Mouse (Mus musculus) 3134 (cell line): ENCODE measurements around the gene Msantd3.
A peak's percentile ranks its signal among the peaks of the same experiment; 100 is the strongest.

Experiments
- DNase-seq: peaks from one replicate; pipeline ENCODE4 v3.0.0-alpha.2; 2011; ENCODE audit warnings: low spot score; ENCODE audit not compliant: insufficient read length; ENCODE audit errors: extremely low read depth

Msantd3 gene

GRCm38 (mm10) chr4:48552486-48553064 lies 12.8 kb downstream of the Msantd3 start:
- DNase-seq = no peak

- no peak for DNase-seq
Observed at GRCm38 (mm10) chr4:48554132-48554531, 14.4 kb downstream of the Msantd3 start.

- DNase-seq = peak; percentile 30
Observed at GRCm38 (mm10) chr4:48555729-48556128, 16.0 kb downstream of the Msantd3 start.

DNA sequence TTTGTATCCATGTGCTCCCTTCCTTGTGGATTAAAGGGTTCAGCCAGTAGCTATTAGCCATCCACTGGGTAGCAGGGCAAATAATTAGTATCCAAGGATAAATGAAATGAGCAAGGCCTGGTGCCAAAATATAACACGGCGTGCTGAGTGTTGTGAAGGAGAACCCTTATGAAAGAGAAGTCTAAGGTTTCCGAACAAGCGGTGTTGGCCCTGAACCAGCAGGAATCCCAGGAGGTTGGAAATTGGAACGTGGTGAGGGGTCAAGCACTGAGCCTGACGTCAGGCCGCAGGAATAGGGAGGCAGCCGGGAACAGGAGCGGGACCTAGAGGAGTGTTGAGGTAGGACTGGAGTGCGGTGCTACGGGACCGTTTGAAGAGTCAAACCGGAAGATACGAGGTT lies 19.9 kb downstream of the Msantd3 start:
- DNase-seq = no peak

DNA sequence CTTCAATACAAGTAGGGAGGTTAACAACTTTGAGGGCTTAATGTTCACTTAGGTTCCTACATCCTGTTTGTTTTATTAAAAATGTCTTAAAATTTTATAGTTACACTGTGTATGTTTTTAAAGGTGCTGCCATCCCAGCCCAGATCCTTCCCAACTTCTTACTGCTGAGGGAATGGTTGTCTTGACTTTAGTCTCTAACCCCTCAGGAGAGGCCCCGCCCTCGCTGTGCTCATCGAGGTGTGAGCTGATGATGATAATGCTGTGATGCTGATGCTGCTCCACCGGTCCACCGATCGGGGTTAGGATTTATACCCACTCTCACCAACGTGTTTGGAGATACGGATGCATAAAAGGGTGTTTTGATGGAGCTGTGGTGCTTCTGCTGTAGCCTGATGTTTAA lies 22.1 kb downstream of the Msantd3 start:
- DNase-seq = no peak

DNA sequence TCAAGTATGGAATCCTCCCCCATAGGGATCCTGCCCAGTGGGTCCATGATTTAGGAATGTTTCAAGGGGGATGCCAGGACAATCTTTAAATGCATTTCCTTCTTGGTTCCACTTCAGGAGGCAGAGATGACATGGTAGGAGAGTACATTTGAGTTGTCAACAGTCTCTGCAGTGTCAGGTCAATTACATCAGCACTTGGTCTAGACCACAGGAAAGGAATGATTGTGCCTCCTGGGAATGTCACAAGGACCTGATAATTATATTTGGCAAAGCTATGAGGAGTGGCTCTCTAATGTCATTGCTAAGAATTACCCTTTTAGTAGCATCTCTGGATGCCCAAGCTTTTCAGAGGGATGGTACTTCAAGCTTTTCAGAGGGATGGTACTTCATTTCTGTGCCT lies 25.2 kb downstream of the Msantd3 start:
- DNase-seq = no peak

DNA sequence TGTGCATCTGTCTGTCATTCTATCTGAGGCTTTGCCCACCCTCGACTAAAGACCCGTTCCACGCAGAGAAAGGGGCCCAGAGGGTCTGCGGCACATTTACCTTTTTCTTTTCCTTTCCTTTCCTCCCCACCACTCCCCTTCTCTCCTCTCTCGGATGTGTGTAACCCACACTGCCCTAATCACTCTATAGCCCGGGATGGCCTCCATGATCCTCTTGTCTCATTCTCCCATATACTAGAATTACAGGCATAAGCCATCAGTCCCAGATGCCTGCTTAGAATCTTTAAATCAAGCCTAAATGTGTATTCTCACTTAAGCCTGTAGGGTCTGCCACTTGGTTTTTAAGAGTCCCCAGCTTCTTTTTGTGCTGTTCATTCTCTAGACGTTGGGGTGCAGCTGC lies 36.6 kb downstream of the Msantd3 start:
- DNase-seq = no peak

DNA sequence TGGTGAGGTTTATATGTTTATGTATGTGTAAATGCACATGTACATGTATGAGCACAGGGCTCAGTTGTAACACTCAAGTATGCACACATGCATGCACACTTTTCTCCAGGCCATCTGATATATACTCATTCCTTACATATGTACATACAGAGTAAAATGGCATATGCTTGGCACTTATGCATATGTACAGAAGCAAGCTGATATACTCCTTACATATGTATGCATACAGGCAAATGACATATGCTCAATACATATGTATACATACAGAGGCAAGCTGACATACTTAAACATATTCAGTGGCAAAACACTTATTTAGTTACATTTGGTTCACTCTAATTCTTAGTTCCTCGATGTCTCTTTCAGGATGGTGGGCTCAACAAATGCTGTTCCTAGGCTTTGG lies 38.1 kb downstream of the Msantd3 start:
- DNase-seq = no peak

GRCm38 (mm10) chr4:48578399-48578798 lies 38.7 kb downstream of the Msantd3 start:
- no peak for DNase-seq

- no peak for DNase-seq
Observed at GRCm38 (mm10) chr4:48579475-48580110, 39.9 kb downstream of the Msantd3 start.

GRCm38 (mm10) chr4:48581201-48581600 lies 41.5 kb downstream of the Msantd3 start:
- no peak for DNase-seq

DNA sequence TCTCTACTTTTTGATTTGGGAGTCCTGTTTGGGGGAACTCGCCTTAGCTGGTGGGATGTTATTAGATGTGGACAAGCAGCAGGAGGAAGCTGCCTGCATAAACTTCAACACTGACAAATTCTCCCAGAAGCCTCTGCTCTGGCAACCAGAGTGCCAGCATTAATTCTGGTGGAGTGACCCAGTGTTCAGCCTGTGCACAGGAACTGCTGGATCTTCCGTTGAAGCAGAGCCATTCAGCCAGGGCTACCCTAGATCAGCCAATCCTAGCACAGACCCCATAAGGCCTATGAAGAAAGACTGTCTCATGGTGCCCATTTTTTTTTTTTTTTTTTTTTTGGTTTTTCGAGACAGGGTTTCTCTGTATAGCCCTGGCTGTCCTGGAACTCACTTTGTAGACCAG lies 42.3 kb downstream of the Msantd3 start:
- DNase-seq = no peak

DNA sequence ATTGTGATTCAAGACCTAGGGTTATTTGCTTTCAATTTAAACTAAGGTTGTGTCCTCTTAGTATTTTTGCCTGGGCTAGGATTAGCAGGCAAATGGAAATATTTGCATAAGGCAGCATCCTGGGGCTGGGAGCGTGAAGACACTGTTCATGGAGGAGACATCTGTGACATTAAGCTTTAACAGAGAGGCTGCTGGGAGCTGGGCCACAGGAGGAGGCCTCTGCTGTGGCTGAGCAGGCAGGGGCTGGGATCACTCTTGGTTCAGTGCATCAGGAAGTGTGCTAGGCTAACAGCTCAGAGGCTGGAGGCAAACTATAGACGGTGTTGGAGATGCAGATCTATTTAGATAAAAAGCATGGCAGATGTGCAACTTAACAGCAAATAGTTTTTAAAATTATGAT lies 43.2 kb downstream of the Msantd3 start:
- DNase-seq = no peak

DNA sequence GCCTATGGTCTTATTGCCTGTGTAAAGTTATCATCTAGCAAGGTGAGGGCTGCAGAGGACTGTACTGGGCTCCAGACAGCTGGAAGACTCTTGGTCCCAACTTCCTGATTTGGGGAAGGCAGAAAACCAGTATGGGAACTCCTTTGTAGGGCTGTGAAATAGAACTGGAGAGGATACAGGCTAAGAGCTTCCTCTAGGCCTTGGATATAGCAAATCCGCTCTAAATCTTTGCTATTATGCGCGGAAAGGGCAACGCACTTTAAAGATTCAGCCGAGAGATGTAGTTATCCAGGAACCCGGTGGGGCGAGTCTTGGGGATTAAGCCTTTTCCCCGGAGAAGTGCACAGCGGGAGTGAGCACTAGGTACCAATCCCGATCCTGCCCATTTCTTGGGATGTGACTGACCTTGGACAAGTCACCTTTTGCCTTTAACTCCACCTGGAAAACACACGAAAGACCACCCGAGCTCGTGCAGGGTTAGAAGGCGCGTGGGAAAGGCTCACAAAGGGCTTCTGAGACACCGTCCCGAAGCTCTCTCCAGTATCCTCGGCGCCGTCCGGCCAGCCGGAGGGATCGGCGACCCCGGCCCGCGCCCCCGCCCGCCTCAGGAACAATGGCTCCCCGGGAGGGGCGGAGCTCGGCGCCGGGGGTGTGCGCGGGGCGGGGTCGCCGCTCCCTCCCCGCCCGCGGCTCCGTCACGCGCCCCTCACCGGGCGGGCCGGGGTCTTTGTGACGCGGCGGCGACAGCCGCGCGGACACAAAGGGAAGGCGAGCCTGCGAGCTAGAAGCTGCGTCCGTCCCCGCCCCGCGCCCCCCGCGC lies 44.9 kb downstream of the Msantd3 start, which contains the start of gene Tmeff1:
Tmeff1 (plus strand) TSS at position 754 of the 820 bp plus-strand sequence.
- no peak for DNase-seq

DNA sequence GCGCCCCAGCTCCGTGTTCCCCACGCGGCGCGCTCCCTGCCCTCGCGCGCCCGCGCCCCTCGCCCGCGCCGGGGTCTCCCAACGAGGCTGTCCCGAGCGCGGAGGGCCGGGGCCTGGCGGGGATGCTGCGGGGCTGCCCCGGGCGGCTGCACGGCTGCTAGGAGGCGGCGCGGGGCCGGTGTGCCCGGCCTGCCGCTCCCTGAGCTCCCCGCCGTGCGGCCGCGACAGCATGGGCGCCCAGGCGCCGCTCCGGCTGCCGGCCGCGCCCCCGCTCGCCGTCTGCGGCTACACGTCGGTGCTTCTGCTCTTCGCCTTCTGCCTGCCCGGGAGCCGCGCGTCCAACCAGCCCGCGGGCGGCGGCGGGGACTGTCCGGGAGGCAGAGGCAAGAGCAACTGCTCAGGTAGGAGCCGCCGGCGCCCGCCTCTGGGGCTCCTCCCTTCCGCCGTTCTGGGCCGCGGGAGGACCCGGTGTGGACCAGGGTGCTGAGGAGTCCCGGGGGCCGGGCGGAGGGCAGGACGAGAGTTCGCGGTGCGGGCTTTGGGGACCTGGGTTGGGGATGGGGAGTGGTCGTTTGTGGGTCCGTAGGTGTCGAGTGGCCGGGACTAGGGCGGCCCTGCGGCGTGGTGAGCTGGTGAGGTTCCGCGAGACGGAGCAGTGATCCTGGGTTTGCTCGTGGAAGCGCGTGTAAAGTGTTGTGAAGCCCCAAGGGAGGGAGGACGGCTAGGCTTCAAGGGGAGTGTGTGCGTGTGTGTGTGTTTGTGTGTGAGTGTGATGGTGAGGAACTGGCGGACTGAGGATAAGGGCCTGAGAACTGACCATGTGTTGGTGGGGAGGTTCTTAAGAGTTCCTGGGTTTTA lies 45.7 kb downstream of the Msantd3 start:
- peak; percentile 57 for DNase-seq

- peak; percentile 34 for DNase-seq
Observed at GRCm38 (mm10) chr4:48586099-48586821, 46.5 kb downstream of the Msantd3 start.

DNA sequence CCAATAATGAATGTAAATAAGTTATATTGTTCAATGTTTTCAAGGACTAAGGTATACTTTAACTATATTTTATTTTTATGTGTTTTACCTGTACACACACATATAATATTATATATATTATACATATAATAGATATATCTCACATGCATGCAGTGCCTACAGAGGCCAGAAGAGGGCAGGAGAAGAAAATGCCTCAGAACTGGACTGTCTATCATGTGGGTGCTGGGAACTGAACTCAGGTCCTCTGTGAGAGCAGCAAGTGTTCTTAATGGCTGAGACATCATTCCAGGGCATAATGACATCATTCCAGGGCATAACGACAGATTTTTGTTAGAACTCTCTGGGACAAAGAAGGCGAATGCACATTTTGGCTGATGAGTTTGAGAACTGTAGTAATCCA lies 47.8 kb downstream of the Msantd3 start:
- no peak for DNase-seq

GRCm38 (mm10) chr4:48588576-48588975 lies 48.8 kb downstream of the Msantd3 start:
- DNase-seq = no peak

DNA sequence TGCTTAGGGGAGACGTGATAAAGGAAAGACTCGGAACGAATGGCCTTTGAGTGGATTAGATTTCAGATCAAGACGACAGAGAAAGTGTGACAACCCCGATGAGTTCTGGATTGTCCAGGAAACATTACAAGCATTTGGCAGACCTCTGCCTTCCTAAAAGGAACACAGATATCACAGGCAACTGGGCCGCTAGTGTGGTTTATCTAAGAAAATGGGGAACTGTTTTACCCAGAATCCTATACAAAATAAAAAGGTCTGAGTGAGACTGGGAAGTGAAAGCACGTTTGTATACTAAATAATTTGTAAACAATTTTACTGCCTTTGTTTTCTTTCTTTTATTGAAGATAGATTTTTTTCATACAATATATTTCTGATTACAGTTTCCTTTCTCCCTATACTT lies 51.1 kb downstream of the Msantd3 start:
- DNase-seq = no peak

- DNase-seq = no peak
Observed at GRCm38 (mm10) chr4:48591390-48591789, 51.7 kb downstream of the Msantd3 start.
